Mouse (Mus musculus): ENCODE results near the gene Pld2. TPM values are rescaled to one million over a fixed set of nuclear protein-coding genes. Genes with fewer than 3 reads are reported as not detected.
"Not testable (repeated sequence)": the region's sequence is repeated elsewhere in the genome, so short reads cannot be mapped to it uniquely, and the experiment has no call there.

Pld2 gene
- polyA plus RNA-seq, 1 experiment from 2014 or later: 14.8 TPM

DNA sequence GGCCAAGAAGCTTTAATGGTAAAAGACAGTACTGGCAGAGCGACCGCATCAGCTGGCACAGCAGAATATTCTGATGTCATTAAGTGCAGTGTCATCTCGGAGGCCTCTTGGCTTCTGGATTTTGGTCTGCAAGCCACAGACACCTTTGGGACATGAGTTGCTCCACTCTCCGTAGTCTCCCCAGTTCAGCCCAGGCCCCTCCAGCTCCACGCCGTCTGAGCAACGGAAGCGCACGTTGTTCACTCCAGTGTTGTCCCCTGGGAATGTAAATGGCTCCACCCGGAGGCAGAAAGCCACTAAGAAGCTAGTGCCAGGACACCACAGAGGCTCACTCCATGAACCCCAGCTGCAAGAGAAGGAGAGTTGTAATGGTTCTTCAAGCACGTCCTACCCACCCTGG, 26.3 kb upstream of the Pld2 start:
- peaks cover 9% of the 10 kb centered on the region for H3K4me1 ChIP-seq
- no peak overlapping the region for H3K9ac ChIP-seq

DNA sequence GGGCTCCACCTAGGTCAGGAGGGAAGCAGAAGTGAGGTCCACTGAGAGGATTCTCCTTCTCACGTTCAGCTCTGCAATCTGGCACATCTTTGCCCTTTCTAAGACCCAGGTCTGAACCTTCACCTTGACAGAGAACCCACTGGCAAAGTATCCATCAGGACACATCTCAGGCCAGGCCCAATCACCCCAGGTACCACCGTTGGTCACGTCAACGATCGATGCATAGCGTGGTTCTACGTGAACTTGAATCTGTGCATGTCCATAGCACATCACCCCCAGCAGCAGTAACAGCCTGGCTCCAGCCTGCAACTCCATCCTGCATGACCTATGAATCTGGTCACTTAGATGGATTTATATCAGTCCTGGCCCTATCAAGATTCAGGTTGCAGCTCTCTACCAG, 25.6 kb upstream of the Pld2 start, which contains the start of gene Vmo1:
Gene Vmo1 (minus strand): TSS at position 329 of the 400 bp plus-strand sequence.
- Histone ChIP-seq H3K27ac (no peak within 1 kb of the TSS), H3K4me3 (no peak within 1 kb of the TSS), H3K27me3 (replicated peaks) (no peaks in the 10 kb centered on the region), H3K9me3 (no peaks in the 10 kb centered on the region), H3K4me1 (peaks cover 9% of the 10 kb centered on the region), H3K9ac (no peak within 1 kb of the TSS), H3K36me3 (replicated peaks) (no peaks in the 10 kb centered on the region), H3K4me2 (no peak within 1 kb of the TSS)
- no peak for ATAC-seq (replicated peaks)
- WGBS: 88% methylated on average over 7 of the region's 7 CpGs

More for the DNA sequence above, 26.3 kb upstream of the Pld2 start:
- 47% methylated on average over 11 of the region's 11 CpGs for WGBS
- Histone ChIP-seq H3K9me3 (no peaks in the 10 kb centered on the region), H3K27me3 (replicated peaks) (no peaks in the 10 kb centered on the region), H3K4me3 (no peak overlapping the region), H3K36me3 (replicated peaks) (no peaks in the 10 kb centered on the region), H3K27ac (no peak overlapping the region), H3K4me2 (no peak overlapping the region)
- no peak for ATAC-seq (replicated peaks)

DNA sequence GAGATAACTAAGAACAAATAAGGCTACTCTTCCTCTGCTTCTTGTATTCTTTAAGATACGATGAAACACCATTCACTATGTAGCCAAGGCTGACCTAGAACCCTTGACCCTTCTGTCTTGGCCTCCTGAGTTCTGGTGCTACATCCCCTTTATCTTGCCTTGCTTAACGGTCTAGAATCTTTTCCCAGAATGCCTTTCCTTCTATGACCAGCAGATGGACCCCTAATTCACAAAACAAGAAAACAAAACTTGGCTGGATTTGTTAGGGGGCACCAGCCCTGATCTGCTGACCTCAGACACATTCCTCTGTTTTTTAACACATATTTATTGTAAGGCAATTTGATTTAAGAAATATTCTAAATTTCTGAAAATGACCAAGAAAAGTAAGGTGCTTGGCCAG, 23.5 kb upstream of the Pld2 start:
- Histone ChIP-seq H3K9ac (no peak overlapping the region), H3K27ac (no peak overlapping the region), H3K36me3 (replicated peaks) (no peaks in the 10 kb centered on the region), H3K4me2 (no peak overlapping the region), H3K4me3 (no peak overlapping the region), H3K27me3 (replicated peaks) (no peaks in the 10 kb centered on the region), H3K4me1 (peaks cover 9% of the 10 kb centered on the region; the same call in 1 of the 2 replicates), H3K9me3 (no peaks in the 10 kb centered on the region)
- WGBS: 17% methylated on average over 2 of the region's 2 CpGs
- ATAC-seq (replicated peaks): no peak

DNA sequence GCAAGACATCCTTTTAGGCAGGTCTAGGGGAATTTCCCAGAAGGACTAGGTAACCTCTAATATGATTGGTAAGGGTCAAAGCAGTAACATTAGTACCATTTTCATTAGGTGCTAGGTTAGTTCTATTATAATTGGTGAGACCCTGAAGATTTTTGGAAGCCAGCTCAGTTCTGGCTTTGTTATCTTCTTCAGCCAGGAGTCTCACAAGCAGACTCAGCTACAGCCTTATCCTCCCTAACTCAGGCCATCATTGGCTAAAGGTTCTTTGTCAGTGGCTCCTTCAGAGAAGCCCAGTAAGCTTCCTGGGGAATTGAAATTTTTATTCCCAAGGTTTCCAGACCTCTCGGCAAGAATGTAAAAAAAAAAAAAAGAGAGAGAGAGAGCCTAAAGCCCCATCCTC, 21.4 kb upstream of the Pld2 start:
- 52% methylated on average over 1 of the region's 1 CpGs for WGBS
- no peak for ATAC-seq (replicated peaks)
- peaks cover 9% of the 10 kb centered on the region; the same call in 1 of the 2 replicates for H3K4me1 ChIP-seq
- H3K36me3 ChIP-seq (replicated peaks): no peaks in the 10 kb centered on the region
- no peak overlapping the region for H3K4me2 ChIP-seq
- H3K27ac ChIP-seq: no peak overlapping the region
- H3K9ac ChIP-seq: no peak overlapping the region
- H3K27me3 ChIP-seq (replicated peaks): no peaks in the 10 kb centered on the region
- H3K4me3 ChIP-seq: no peak overlapping the region
- no peaks in the 10 kb centered on the region for H3K9me3 ChIP-seq

DNA sequence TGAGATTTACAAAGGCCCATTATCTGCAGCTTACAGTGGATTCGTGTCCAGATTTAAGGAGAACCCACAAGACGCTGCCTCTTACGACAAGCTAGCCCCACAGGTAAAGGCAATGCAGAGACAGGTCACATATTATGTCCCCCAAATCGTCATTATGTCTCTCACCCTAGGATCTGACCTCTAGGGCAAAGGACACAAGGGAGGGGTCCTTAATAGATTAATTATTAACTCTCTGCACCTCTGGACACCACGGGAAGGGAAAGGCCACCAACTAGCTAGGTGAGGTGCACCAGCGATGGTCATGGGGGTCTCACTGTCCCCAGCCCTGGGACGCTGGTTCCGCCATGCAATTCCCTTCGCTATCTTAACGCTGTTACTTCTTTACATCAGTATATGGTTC, 20.9 kb upstream of the Pld2 start, which contains the start of gene Gltpd2:
Gene Gltpd2 (plus strand): TSS at position 274 of the 400 bp plus-strand sequence.
- ATAC-seq (replicated peaks): no peak
- H3K4me2 ChIP-seq: peak within 1 kb of the TSS; percentile 48
- no peaks in the 10 kb centered on the region for H3K27me3 ChIP-seq (replicated peaks)
- peak within 1 kb of the TSS; percentile 27; the same call in 1 of the 2 replicates for H3K9ac ChIP-seq
- H3K4me1 ChIP-seq: peaks cover 9% of the 10 kb centered on the region; the same call in 1 of the 2 replicates
- no peaks in the 10 kb centered on the region for H3K9me3 ChIP-seq
- H3K36me3 ChIP-seq (replicated peaks): no peaks in the 10 kb centered on the region
- H3K4me3 ChIP-seq: peak within 1 kb of the TSS; percentile 15
- H3K27ac ChIP-seq: peak within 1 kb of the TSS; percentile 40; the same call in 1 of the 2 replicates
- 84% methylated on average over 10 of the region's 10 CpGs for WGBS

DNA sequence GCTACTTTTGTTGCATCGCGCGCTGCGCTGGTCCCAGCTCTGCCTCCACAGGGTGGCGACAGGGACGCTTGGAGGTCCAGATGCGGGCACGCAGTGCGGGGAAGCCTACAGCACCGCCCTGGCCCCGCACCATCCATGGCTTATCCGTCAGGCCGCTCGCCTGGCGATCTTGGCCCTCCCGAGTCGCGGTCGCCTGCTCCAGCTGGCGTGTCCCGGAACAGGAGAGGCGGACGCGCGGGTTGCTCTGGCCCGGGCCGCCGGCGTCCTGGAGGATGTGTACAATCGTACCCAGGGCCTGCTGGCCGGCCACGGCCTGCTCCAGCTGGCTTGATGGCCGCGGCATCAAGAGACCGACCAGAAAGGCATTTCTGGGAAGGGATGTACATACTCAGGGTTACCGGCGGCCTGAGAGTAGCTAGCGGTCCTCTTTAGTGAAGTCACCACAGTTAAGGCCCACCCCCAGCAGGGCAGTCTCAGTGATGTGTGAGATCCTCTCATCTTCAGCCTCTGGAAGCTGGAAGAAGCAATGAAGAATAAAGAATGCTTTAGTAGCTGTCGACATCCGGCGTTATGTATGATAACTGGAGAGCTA, 19.6 kb upstream of the Pld2 start:
- H3K27ac ChIP-seq: peak overlapping the region; percentile 40; the same call in 1 of the 2 replicates

DNA sequence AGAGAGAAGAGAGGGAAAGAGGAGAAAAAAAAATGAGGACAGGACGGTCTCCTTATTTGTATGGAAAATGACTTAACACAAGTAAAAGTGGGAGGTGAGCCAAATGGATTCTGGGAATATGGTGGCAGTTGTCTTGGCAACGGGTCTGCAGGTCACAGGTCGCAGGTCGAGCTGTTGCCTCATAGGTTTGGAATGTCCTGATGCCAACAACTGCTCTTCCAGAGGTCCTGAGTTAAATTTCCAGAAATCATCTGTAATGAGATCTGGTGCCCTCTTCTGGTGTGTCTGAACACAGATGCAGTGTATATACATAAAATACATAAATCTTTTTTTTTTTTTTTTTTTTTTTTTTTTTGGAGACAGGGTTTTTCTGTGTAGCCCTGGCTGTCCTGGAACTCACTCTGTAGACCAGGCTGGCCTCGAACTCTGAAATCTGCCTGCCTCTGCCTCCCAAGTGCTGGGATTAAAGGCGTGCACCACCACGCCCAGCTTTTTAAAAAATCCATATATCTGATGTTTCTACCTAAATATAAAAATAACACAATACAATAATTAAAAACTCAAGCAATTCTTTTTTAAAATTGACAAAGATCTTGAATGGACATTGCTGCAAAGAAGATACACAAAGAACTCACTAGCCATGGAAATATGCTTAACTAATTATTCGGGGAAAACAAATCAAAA, 16.4 kb upstream of the Pld2 start:
- not testable (repeated sequence) for H3K4me2 ChIP-seq; H3K4me3 ChIP-seq; H3K9ac ChIP-seq; H3K27me3 ChIP-seq (replicated peaks); H3K9me3 ChIP-seq; H3K27ac ChIP-seq; ATAC-seq (replicated peaks)
- WGBS: 87% methylated on average over 8 of the region's 8 CpGs
- Histone ChIP-seq H3K4me1 (peaks cover 23% of the 10 kb centered on the region), H3K36me3 (replicated peaks) (peaks cover 15% of the 10 kb centered on the region; the same call in 1 of the 2 replicates)

More for the DNA sequence above, 19.6 kb upstream of the Pld2 start:
- Histone ChIP-seq H3K9me3 (no peaks in the 10 kb centered on the region), H3K36me3 (replicated peaks) (no peaks in the 10 kb centered on the region), H3K4me2 (peak overlapping the region; percentile 48), H3K9ac (peak overlapping the region; percentile 27; the same call in 1 of the 2 replicates), H3K27me3 (replicated peaks) (no peaks in the 10 kb centered on the region), H3K4me3 (peak overlapping the region; percentile 15), H3K4me1 (peaks cover 12% of the 10 kb centered on the region; the same call in 1 of the 2 replicates)
- WGBS: 8% methylated on average over 41 of the region's 41 CpGs
- ATAC-seq (replicated peaks): no peak; the same call in 1 of the 2 replicates

DNA sequence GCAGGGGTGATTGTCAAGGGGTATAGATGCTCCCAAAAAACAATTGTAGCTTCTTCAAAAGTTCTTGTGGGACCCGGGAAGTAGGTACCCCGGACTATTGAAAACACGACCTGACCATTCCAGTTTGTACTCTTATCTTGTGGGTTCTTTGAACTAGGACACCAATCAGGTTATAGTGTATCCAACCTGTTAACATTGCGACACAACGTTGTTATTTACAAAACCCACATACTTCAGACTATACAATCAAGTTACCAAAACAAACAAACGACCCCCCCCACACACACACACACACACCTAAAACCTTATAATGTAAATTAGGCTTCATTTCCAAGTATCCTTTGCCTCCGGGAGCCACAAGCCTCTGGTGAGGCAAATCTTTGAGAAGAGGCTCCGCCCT, 15.1 kb upstream of the Pld2 start:
- Histone ChIP-seq H3K9ac (0 out of 2 replicates have a peak overlapping the region, but pooled peaks have one; percentile 22), H3K27me3 (replicated peaks) (no peaks in the 10 kb centered on the region), H3K4me3 (peak overlapping the region; percentile 71), H3K36me3 (replicated peaks) (peaks cover 19% of the 10 kb centered on the region; the same call in 1 of the 2 replicates), H3K4me1 (peaks cover 21% of the 10 kb centered on the region), H3K4me2 (peak overlapping the region; percentile 68), H3K9me3 (no peaks in the 10 kb centered on the region), H3K27ac (no peak overlapping the region)
- WGBS: 5% methylated on average over 8 of the region's 8 CpGs
- peak; percentile 38 for ATAC-seq (replicated peaks)

DNA sequence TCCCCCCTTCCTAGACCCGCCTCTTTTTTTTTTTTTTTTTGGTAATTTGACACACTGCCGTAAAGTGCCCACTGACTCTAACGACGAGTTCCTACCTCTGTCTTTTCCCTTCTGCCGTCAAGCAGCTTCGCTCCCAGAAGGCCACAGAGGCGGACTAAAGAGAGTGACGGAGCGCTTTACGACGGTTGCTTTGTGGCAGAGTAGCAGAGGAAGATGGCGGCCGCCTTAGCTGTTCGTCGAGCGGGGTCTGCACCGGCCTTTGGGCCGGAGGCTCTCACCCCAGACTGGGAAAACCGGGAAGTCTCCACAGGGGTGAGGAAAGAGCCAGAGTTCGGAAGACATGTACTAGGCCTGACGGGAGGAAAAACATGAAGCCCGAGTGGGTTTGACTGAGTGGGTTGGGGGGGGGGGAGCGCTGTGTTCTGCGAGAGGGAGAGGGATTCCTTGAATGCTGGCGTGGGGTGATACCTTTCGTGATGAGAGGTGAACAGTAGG, 14.6 kb upstream of the Pld2 start, which contains the start of gene Psmb6:
Gene Psmb6 (plus strand): TSS at position 184 of the 495 bp plus-strand sequence.
- WGBS: under 1% methylated on average over 25 of the region's 26 CpGs
- peak within 1 kb of the TSS; percentile 74 for H3K27ac ChIP-seq

DNA sequence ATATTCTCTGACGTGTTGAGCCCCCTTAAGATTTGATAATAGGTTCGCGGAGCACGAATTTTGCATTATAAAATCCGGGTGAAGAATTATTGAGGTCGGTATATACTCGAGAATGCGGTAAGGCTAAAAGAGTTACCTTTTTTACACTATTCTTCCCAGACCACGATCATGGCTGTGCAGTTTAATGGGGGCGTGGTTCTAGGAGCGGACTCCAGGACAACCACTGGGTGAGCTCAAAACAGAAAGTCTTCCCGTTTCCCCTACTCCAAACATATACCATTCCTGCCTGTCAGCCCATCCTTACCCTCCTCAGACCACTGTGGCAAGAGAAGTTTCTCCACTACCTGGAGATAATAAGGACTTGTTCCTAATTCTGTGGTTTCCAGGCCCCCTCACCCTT, 14.1 kb upstream of the Pld2 start:
- peak overlapping the region; percentile 68 for H3K4me2 ChIP-seq
- H3K27me3 ChIP-seq (replicated peaks): no peaks in the 10 kb centered on the region
- H3K9ac ChIP-seq: peak overlapping the region; percentile 64
- no peaks in the 10 kb centered on the region for H3K9me3 ChIP-seq
- H3K27ac ChIP-seq: peak overlapping the region; percentile 74
- H3K36me3 ChIP-seq (replicated peaks): peaks cover 19% of the 10 kb centered on the region; the same call in 1 of the 2 replicates
- peak overlapping the region; percentile 71 for H3K4me3 ChIP-seq
- WGBS: 2% methylated on average over 12 of the region's 12 CpGs
- peaks cover 15% of the 10 kb centered on the region for H3K4me1 ChIP-seq
- peak; percentile 43 for ATAC-seq (replicated peaks)

More for the DNA sequence above, 14.6 kb upstream of the Pld2 start, which contains the start of gene Psmb6:
- Histone ChIP-seq H3K36me3 (replicated peaks) (peaks cover 19% of the 10 kb centered on the region; the same call in 1 of the 2 replicates), H3K4me1 (peaks cover 16% of the 10 kb centered on the region), H3K4me2 (peak within 1 kb of the TSS; percentile 68), H3K9me3 (no peaks in the 10 kb centered on the region), H3K4me3 (peak within 1 kb of the TSS; percentile 71), H3K27me3 (replicated peaks) (no peaks in the 10 kb centered on the region), H3K9ac (peak within 1 kb of the TSS; percentile 64)
- peak; percentile 92 for ATAC-seq (replicated peaks)

DNA sequence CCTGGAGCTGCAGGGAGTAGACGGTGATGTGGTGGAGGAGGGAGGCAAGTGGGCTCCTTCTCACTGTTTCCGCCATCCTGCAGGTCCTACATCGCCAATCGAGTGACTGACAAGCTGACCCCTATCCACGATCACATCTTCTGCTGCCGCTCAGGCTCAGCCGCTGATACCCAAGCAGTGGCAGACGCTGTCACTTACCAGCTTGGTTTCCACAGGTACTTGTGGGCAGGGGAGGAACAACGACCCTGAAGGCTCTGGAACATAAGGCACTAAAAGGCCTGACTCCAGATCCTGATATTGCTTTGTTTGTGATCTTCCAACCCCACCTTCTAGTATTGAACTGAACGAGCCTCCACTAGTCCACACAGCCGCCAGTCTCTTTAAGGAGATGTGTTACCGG, 13.7 kb upstream of the Pld2 start:
- no peak overlapping the region for H3K9ac ChIP-seq
- H3K27ac ChIP-seq: no peak overlapping the region
- H3K4me2 ChIP-seq: peak overlapping the region; percentile 68
- no peaks in the 10 kb centered on the region for H3K9me3 ChIP-seq
- ATAC-seq (replicated peaks): no peak
- H3K4me1 ChIP-seq: peaks cover 15% of the 10 kb centered on the region
- peak overlapping the region; percentile 71 for H3K4me3 ChIP-seq
- H3K36me3 ChIP-seq (replicated peaks): peaks cover 19% of the 10 kb centered on the region; the same call in 1 of the 2 replicates
- 91% methylated on average over 12 of the region's 12 CpGs for WGBS
- no peaks in the 10 kb centered on the region for H3K27me3 ChIP-seq (replicated peaks)

DNA sequence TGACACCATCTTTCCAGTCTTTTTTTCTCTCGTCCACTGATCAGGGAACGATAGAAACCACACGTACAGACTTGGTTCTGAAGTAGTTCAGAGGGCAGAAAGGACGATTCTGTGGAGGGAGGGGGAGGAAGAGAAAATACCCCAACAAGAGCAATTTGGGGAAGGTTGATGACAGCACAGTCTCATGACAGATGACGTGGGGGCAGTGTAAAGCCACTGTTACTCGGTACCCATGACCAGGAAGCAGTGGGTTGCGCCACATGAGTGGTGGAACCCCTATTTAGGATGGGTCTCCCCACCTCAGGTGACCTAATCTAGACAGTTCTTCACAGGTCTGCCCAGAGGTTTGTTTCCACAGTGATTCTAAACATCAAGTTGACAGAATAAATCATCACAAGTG, 11.3 kb upstream of the Pld2 start:
- H3K4me1 ChIP-seq: peaks cover 15% of the 10 kb centered on the region
- no peak overlapping the region for H3K4me3 ChIP-seq
- WGBS: 89% methylated on average over 7 of the region's 7 CpGs
- peaks cover 19% of the 10 kb centered on the region; the same call in 1 of the 2 replicates for H3K36me3 ChIP-seq (replicated peaks)
- H3K9me3 ChIP-seq: no peaks in the 10 kb centered on the region
- H3K27ac ChIP-seq: no peak overlapping the region
- no peaks in the 10 kb centered on the region for H3K27me3 ChIP-seq (replicated peaks)
- ATAC-seq (replicated peaks): no peak
- H3K4me2 ChIP-seq: no peak overlapping the region
- H3K9ac ChIP-seq: no peak overlapping the region

Measured in midbrain, embryonic 15.5 days (tissue).